Mouse (Mus musculus) kidney, adult 18-20 months (tissue): Measurements from ENCODE around the gene Gm7978.
"Not testable (repeated sequence)": the region's sequence is repeated elsewhere in the genome, so short reads cannot be mapped to it uniquely, and the experiment has no call there.

Experiments used
- DNase-seq: peaks from one replicate; pipeline ENCODE4 v3.0.0; 2021

The Gm7978 gene

DNA sequence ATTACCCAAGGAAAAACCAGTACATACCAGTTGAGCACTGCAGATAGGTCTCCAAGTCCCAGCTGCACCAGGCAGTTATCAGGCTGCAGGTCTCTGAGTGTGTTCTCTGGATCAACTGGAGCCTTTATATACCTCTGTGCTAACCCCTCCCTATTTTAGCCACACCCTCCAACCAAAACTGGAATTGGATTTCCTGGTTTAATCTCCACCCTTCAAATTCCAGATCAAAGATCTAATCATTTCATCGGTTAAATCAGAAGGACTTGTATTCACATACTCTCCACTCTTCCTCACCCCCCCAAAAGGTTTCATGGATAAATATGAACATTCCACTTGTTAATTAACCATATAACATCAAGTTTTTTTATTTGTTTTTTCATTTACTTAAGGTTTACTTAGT, at the start of gene Gm7978:
Gene Gm7978, minus strand, starts transcription at position 101 of the 400 bp plus-strand sequence.
- not testable (repeated sequence) for DNase-seq

DNA sequence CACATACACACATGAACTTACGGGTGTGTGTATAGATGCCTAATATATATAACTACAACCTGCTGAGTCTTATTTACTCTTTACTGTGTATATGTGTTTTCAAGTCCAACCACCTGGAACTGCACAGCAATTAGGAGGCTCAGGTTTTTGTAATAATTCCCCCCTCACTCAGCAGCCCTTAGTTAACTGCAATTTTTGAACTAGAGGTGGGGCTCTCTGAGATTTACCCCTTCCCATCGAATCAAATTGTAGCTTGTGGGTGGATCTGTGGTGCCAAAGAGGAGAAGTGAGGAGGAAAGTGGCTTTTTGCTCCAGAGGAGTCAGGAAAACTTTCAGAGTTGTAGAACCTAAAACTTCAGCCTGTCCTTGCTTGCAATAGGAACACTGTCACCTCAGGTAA, 39.7 kb upstream of the Gm7978 start, which contains the start of gene E330014E10Rik:
Gene E330014E10Rik, plus strand, starts transcription at position 301 of the 400 bp plus-strand sequence.
- DNase-seq = not testable (repeated sequence)

DNA sequence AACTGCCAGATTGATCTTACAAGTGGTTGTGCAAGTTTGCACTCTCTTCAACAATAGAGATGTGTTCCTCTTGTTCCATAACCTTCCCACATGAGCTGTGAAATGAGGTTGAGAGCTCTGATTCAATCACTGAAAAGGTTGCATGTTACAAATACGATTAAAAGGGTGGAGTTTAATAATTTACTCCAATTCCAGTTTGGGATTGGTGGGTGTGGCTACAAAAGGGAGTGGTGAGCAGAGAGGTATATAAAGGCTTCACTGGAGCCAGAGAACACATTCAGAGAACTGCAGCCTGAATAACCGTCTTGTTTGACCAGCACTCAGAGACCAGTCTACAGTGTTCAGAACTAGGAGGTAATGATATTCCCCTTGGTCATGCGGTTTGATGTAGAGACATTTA, 5.7 kb upstream of the Gm7978 start, which contains the start of gene Gm7982:
Gene Gm7982, plus strand, starts transcription at position 301 of the 400 bp plus-strand sequence.
- not testable (repeated sequence) for DNase-seq
